Comparison of ENCODE assay signal across 12 mouse cellular contexts in the genomic region with DNA sequence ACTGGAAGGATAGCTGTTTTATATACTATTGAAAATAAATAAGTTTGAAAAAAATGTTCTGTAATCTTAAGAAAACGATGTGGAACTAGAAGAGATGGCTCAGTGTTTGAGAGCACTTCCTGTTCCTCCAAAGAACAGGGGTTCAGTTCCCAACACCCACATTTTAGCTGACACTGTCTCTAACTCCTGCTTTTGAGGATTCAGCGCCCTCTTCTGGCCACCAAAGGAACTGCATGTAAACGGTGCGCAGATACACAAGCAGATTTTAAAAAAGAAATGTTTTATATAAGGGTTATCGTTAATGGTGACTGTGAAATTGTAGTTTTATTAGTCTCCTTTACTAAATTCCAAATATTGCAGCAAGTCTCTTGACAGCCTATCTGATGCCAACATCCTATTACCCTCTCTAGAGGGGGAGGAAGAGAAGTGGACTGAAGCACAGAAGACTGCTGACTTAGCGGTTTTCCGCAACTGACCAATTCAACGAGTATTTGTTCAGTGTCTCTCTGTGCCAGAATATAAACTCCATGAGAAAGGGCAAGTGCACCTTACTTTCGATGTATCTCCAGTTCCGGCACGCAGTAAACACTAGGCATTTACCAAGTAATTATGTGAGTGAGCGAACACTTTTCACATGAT.
DNase-seq lines count a peak whose midpoint lies in the region; ATAC-seq and TF ChIP-seq lines count a peak whose summit lies in the region.
"Had no signal": no experiment of that assay in that cellular context is flagged by ENCODE, and none has a peak within 500 bp of the region (broad histone marks: within the 10 kb centered on the region; RNA-seq: fewer than 3 reads in every experiment).

No protein-coding gene starts in this region.

- DNase-seq in forebrain, postnatal 0 days, result no peak
- DNase-seq in forebrain, embryonic 11.5 days (ENCODE audit: low spot score), result no peak
- no peak for DNase-seq in liver, postnatal 0 days
- DNase-seq in ES-CJ7 (ENCODE audit: low read depth, low spot score), result peak; percentile 44
- DNase-seq in adrenal gland, adult 2 months, result no peak
- DNase-seq in heart, embryonic 10.5 days (ENCODE audit: low spot score), result no peak
- DNase-seq: liver, embryonic 13.5 days had no signal

- H3K27me3 ChIP-seq in forebrain, postnatal 0 days (ENCODE audit: insufficient read depth, low read length), result no peaks in the 10 kb centered on the region
- no peaks in the 10 kb centered on the region for H3K27me3 ChIP-seq in forebrain, embryonic 11.5 days (ENCODE audit: control insufficient read depth, insufficient read depth, low read length)
- H3K27me3 ChIP-seq in liver, postnatal 0 days (ENCODE audit: insufficient read depth, low read length), result no peaks in the 10 kb centered on the region
- no peaks in the 10 kb centered on the region for H3K27me3 ChIP-seq in liver, embryonic 12.5 days (replicated peaks)
- H3K27me3 ChIP-seq in heart, embryonic 10.5 days (ENCODE audit: insufficient read depth, poor library complexity, severe bottlenecking), result no peaks in the 10 kb centered on the region
- H3K27me3 ChIP-seq: forebrain, embryonic 12.5 days; liver, embryonic 13.5 days; midbrain, embryonic 15.5 days had no signal

- 86% methylated on average over 12 of the region's 12 CpGs for WGBS in forebrain, postnatal 0 days
- WGBS in forebrain, embryonic 11.5 days, result 86% methylated on average over 12 of the region's 12 CpGs
- WGBS in liver, postnatal 0 days (ENCODE audit: insufficient replicate concordance), result 79% methylated on average over 12 of the region's 12 CpGs
- WGBS in liver, embryonic 12.5 days (ENCODE audit: insufficient replicate concordance), result 68% methylated on average over 12 of the region's 12 CpGs
- WGBS in heart, embryonic 10.5 days, result 79% methylated on average over 12 of the region's 12 CpGs

- TF ChIP-seq EP300 in liver, postnatal 0 days (IDR thresholded peaks at IDR 0.05; ENCODE audit: low read depth), result no peak

- H3K36me3 ChIP-seq in forebrain, postnatal 0 days (ENCODE audit: insufficient read depth), result no peaks in the 10 kb centered on the region
- H3K36me3 ChIP-seq in forebrain, embryonic 11.5 days (ENCODE audit: control insufficient read depth, insufficient read depth, low read length), result no peaks in the 10 kb centered on the region
- H3K36me3 ChIP-seq in liver, postnatal 0 days (replicated peaks; ENCODE audit: insufficient read depth, low read length), result no peaks in the 10 kb centered on the region
- no peaks in the 10 kb centered on the region for H3K36me3 ChIP-seq in liver, embryonic 12.5 days
- no peaks in the 10 kb centered on the region for H3K36me3 ChIP-seq in heart, embryonic 10.5 days
- H3K36me3 ChIP-seq: forebrain, embryonic 12.5 days; liver, embryonic 13.5 days; midbrain, embryonic 15.5 days had no signal

- H3K27ac ChIP-seq in forebrain, postnatal 0 days (ENCODE audit: low read depth, low read length), result no peak overlapping the region
- H3K27ac ChIP-seq in forebrain, embryonic 11.5 days (ENCODE audit: low read depth, low read length), result no peak overlapping the region
- H3K27ac ChIP-seq in liver, postnatal 0 days (ENCODE audit: low read depth), result no peak overlapping the region
- no peak overlapping the region for H3K27ac ChIP-seq in liver, embryonic 12.5 days
- no peak overlapping the region for H3K27ac ChIP-seq in heart, embryonic 10.5 days
- H3K27ac ChIP-seq: forebrain, embryonic 12.5 days; hindbrain, embryonic 14.5 days; liver, embryonic 13.5 days; midbrain, embryonic 15.5 days had no signal

- H3K4me3 ChIP-seq in forebrain, postnatal 0 days (ENCODE audit: low read depth, low read length), result no peak overlapping the region
- no peak overlapping the region for H3K4me3 ChIP-seq in forebrain, embryonic 11.5 days (ENCODE audit: low read depth, low read length)
- H3K4me3 ChIP-seq in liver, postnatal 0 days (ENCODE audit: low read depth, low read length), result no peak overlapping the region
- no peak overlapping the region for H3K4me3 ChIP-seq in liver, embryonic 12.5 days
- no peak overlapping the region for H3K4me3 ChIP-seq in heart, embryonic 10.5 days
- H3K4me3 ChIP-seq: forebrain, embryonic 12.5 days; liver, embryonic 13.5 days; midbrain, embryonic 15.5 days had no signal

- no peak for ATAC-seq in forebrain, postnatal 0 days
- no peak for ATAC-seq in forebrain, embryonic 11.5 days (replicated peaks; ENCODE audit: low FRiP score)
- no peak for ATAC-seq in liver, postnatal 0 days
- ATAC-seq in liver, embryonic 12.5 days, result no peak
- 0 out of 2 replicates have a peak, but pooled peaks have one; percentile 30 for ATAC-seq in neutrophil, adult 5-6 weeks (ENCODE audit: extremely low read depth, insufficient number of reproducible peaks, low FRiP score, poor library complexity, severe bottlenecking)
- ATAC-seq: midbrain, embryonic 15.5 days had no signal

- no peak overlapping the region for H3K9ac ChIP-seq in forebrain, postnatal 0 days
- no peak overlapping the region for H3K9ac ChIP-seq in forebrain, embryonic 11.5 days (ENCODE audit: low read length)
- H3K9ac ChIP-seq in liver, postnatal 0 days (replicated peaks), result no peak overlapping the region
- H3K9ac ChIP-seq in liver, embryonic 12.5 days, result no peak overlapping the region
- H3K9ac ChIP-seq: forebrain, embryonic 12.5 days; hindbrain, embryonic 14.5 days; liver, embryonic 13.5 days; midbrain, embryonic 15.5 days had no signal

- H3K9me3 ChIP-seq in forebrain, postnatal 0 days (ENCODE audit: low read length), result no peaks in the 10 kb centered on the region
- H3K9me3 ChIP-seq in forebrain, embryonic 11.5 days (ENCODE audit: control insufficient read depth, low read length), result no peaks in the 10 kb centered on the region
- H3K9me3 ChIP-seq in liver, postnatal 0 days (ENCODE audit: low read length), result no peaks in the 10 kb centered on the region
- H3K9me3 ChIP-seq in liver, embryonic 12.5 days (replicated peaks), result no peaks in the 10 kb centered on the region
- no peaks in the 10 kb centered on the region for H3K9me3 ChIP-seq in heart, embryonic 10.5 days
- H3K9me3 ChIP-seq: forebrain, embryonic 12.5 days; liver, embryonic 13.5 days; midbrain, embryonic 15.5 days had no signal

- no peak overlapping the region for H3K4me2 ChIP-seq in forebrain, postnatal 0 days (ENCODE audit: low read depth)
- H3K4me2 ChIP-seq in forebrain, embryonic 11.5 days (ENCODE audit: low read depth, low read length, severe bottlenecking), result no peak overlapping the region
- H3K4me2 ChIP-seq in liver, postnatal 0 days (ENCODE audit: low read depth, low read length), result no peak overlapping the region
- no peak overlapping the region for H3K4me2 ChIP-seq in liver, embryonic 12.5 days
- H3K4me2 ChIP-seq: forebrain, embryonic 12.5 days; hindbrain, embryonic 14.5 days; liver, embryonic 13.5 days; midbrain, embryonic 15.5 days had no signal

- no peaks in the 10 kb centered on the region for H3K4me1 ChIP-seq in forebrain, postnatal 0 days (ENCODE audit: insufficient read depth)
- no peaks in the 10 kb centered on the region for H3K4me1 ChIP-seq in forebrain, embryonic 11.5 days (replicated peaks; ENCODE audit: control insufficient read depth, insufficient read depth, low read length)
- no peaks in the 10 kb centered on the region for H3K4me1 ChIP-seq in liver, postnatal 0 days (ENCODE audit: insufficient read depth)
- H3K4me1 ChIP-seq in liver, embryonic 12.5 days, result no peaks in the 10 kb centered on the region
- no peaks in the 10 kb centered on the region for H3K4me1 ChIP-seq in heart, embryonic 10.5 days
- H3K4me1 ChIP-seq: liver, embryonic 13.5 days; midbrain, embryonic 15.5 days had no signal

- TF ChIP-seq CTCF in forebrain, postnatal 0 days (IDR thresholded peaks at IDR 0.05; ENCODE audit: low read depth), result peak; percentile 50
- TF ChIP-seq CTCF in liver, postnatal 0 days (IDR thresholded peaks at IDR 0.05; ENCODE audit: low read depth), result peak; percentile 72
